Mouse (Mus musculus): ENCODE results near the gene Zcchc12. TPM values are rescaled to one million over a fixed set of nuclear protein-coding genes. Genes with fewer than 3 reads are reported as not detected.

The Zcchc12 gene
- 3.7 and 5.1 TPM in 2 replicates for polyA plus RNA-seq (2016; fragmentation: Nextera tagmentation; extraction: Ambion mirVana)

DNA sequence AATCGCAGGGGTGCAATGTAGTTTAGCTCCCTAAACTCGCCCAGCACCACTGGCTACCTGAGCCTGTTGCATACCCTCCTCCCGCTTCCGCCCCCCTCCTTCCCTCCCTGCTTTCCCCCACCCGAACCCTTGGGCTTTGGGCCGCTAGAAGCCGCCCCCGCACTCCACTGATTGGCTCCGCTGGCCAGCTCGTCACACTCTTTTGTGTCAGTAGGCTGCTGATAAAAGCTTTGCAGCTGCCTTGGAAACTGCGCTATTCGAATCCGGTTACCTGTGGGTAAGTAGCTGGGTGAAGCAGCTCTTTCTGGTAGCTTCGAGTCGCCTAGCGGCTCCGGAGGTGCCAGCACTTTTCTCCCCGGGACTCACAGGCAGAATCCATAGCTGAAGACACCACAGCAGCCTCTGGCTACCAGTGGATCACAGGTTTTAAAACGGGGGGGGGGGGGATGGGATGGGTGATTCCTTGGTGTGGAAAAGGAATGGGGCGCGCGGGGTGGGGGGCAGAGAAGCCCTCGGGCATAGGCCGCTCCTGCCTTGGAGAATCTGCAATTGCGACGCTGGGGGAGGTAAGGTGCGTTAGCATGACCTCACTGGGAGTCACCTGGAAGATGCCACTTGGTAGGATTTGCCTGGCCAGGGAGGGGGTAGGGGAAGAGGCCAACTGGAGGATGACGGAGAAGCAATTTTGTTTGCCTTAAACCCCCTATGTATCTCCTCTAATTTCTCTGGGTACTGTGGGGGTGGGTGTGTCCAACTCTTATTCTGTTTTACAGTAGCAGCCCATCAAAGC lies at the start of gene Zcchc12:
Gene Zcchc12 (plus strand): TSS at position 169 of the 790 bp plus-strand sequence.
- Histone ChIP-seq H3K27me3 (ENCODE audit: insufficient read depth, poor library complexity, severe bottlenecking) (peaks cover 4% of the 10 kb centered on the region; the same call in 1 of the 2 replicates), H3K27ac (no peak within 1 kb of the TSS), H3K4me3 (peak within 1 kb of the TSS; percentile 42), H3K4me1 (no peaks in the 10 kb centered on the region), H3K36me3 (no peaks in the 10 kb centered on the region), H3K9me3 (no peaks in the 10 kb centered on the region)
- DNase-seq (ENCODE audit: low spot score): no peak
- WGBS: 19% methylated on average over 28 of the region's 28 CpGs

DNA sequence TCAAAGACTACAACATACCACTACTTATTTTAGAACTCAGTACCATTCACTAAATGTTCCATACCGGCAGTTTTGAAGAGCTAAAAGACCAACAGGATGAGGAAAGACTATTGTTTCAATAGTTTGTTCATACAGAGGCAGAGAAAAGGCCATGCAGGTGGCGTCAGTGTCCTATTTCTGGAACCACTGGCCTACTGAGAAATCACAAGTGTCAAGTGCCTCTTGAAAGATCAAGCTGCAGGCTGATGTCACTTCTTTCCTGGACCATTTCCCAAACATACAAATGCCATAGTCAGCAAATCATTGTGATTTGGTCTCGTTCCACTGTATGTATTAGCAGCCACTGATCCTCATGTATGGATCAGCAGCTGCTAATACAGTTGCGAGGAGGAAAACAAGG lies 49.0 kb upstream of the Zcchc12 start:
- Histone ChIP-seq H3K27ac (no peak overlapping the region), H3K9me3 (no peaks in the 10 kb centered on the region), H3K36me3 (no peaks in the 10 kb centered on the region), H3K27me3 (ENCODE audit: insufficient read depth, poor library complexity, severe bottlenecking) (no peaks in the 10 kb centered on the region), H3K4me3 (no peak overlapping the region), H3K4me1 (no peaks in the 10 kb centered on the region)
- 42% methylated on average over 4 of the region's 4 CpGs for WGBS
- peak; percentile 74 for DNase-seq (ENCODE audit: low spot score)

GRCm38 (mm10) chrX:36150100-36150499 lies 45.6 kb upstream of the Zcchc12 start:
- no peak for DNase-seq (ENCODE audit: low spot score)
- Histone ChIP-seq H3K9me3 (no peaks in the 10 kb centered on the region), H3K27ac (no peak overlapping the region), H3K4me3 (no peak overlapping the region), H3K4me1 (no peaks in the 10 kb centered on the region), H3K27me3 (ENCODE audit: insufficient read depth, poor library complexity, severe bottlenecking) (no peaks in the 10 kb centered on the region), H3K36me3 (no peaks in the 10 kb centered on the region)

DNA sequence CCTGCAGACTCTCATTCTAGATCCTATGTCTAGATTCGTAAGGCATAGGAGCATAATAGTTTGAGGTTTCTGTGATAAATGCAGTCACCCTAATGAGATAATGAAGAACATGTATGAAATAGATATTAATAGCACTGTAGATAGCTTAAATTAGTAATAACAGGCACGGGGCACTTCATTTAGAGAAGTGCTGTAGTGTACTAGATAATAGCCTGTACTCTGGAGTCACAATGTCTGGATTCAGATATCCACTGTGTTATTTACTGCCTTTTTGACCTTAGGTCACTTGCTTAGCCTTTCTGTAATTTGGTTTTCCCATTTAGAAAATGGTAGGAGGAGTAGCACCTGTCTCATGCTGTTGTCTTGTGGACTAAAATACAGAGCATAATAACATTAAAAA lies 39.0 kb upstream of the Zcchc12 start:
- no peaks in the 10 kb centered on the region for H3K4me1 ChIP-seq
- H3K9me3 ChIP-seq: no peaks in the 10 kb centered on the region
- H3K27ac ChIP-seq: no peak overlapping the region
- no peaks in the 10 kb centered on the region for H3K27me3 ChIP-seq (ENCODE audit: insufficient read depth, poor library complexity, severe bottlenecking)
- H3K36me3 ChIP-seq: no peaks in the 10 kb centered on the region
- no peak overlapping the region for H3K4me3 ChIP-seq
- DNase-seq (ENCODE audit: low spot score): no peak
- 55% methylated on average over 2 of the region's 2 CpGs for WGBS

GRCm38 (mm10) chrX:36161567-36161966 lies 34.1 kb upstream of the Zcchc12 start:
- H3K27me3 ChIP-seq (ENCODE audit: insufficient read depth, poor library complexity, severe bottlenecking): no peaks in the 10 kb centered on the region
- no peak for DNase-seq (ENCODE audit: low spot score)
- no peak overlapping the region for H3K4me3 ChIP-seq
- no peaks in the 10 kb centered on the region for H3K36me3 ChIP-seq
- H3K27ac ChIP-seq: no peak overlapping the region
- no peaks in the 10 kb centered on the region for H3K4me1 ChIP-seq
- WGBS: 23% methylated on average over 4 of the region's 4 CpGs
- no peaks in the 10 kb centered on the region for H3K9me3 ChIP-seq

DNA sequence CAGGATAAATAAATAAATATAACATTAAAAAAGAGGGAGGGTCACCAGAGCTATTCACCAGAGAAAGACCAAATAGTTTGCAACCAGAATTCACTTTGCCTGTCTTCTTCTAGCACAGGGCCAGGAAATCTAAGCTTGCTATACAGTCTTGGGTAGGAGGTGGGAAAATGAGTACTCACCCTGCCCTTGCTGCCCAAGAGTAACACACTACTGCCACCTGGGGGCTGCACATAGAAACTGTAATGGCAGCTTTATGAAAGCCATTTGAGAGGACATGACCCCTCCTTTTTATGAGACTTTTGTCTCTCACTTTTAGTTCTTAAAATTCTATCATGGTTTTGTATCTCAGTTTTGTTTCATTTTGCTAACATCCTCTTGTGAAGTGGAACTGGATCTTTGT lies 12.1 kb upstream of the Zcchc12 start:
- Histone ChIP-seq H3K9me3 (no peaks in the 10 kb centered on the region), H3K36me3 (no peaks in the 10 kb centered on the region), H3K27ac (no peak overlapping the region), H3K27me3 (ENCODE audit: insufficient read depth, poor library complexity, severe bottlenecking) (no peaks in the 10 kb centered on the region), H3K4me3 (no peak overlapping the region), H3K4me1 (no peaks in the 10 kb centered on the region)
- no peak for DNase-seq (ENCODE audit: low spot score)

GRCm38 (mm10) chrX:36186036-36186435 lies 9.7 kb upstream of the Zcchc12 start:
- Histone ChIP-seq H3K4me1 (no peaks in the 10 kb centered on the region), H3K36me3 (no peaks in the 10 kb centered on the region), H3K9me3 (no peaks in the 10 kb centered on the region), H3K27ac (no peak overlapping the region), H3K4me3 (no peak overlapping the region), H3K27me3 (ENCODE audit: insufficient read depth, poor library complexity, severe bottlenecking) (no peaks in the 10 kb centered on the region)
- WGBS: 58% methylated on average over 5 of the region's 5 CpGs
- DNase-seq (ENCODE audit: low spot score): no peak

DNA sequence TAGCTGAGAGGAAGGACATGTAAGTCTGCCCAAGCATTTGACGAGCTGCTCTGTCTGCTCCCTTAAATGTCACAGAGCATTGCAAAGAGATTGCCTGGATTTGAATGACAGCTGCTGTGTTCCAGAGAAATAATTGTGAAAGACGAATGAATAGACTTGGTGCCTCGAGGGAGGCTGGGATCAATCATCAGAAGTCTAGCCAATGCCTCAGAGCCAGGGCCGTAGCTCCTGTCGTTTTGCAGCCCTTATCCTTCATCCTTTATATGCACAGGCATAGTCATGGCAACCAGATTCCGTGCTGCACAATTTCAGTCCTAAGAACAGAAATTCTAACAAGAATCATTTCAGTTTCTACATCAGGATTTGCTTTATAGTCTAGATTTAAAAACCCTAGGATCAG lies 9.3 kb upstream of the Zcchc12 start:
- H3K4me1 ChIP-seq: no peaks in the 10 kb centered on the region
- no peaks in the 10 kb centered on the region for H3K9me3 ChIP-seq
- no peak overlapping the region for H3K27ac ChIP-seq
- 53% methylated on average over 6 of the region's 6 CpGs for WGBS
- no peak for DNase-seq (ENCODE audit: low spot score)
- no peaks in the 10 kb centered on the region for H3K27me3 ChIP-seq (ENCODE audit: insufficient read depth, poor library complexity, severe bottlenecking)
- no peaks in the 10 kb centered on the region for H3K36me3 ChIP-seq
- no peak overlapping the region for H3K4me3 ChIP-seq

GRCm38 (mm10) chrX:36193951-36194350 lies 1.8 kb upstream of the Zcchc12 start:
- 34% methylated on average over 6 of the region's 6 CpGs for WGBS
- no peak for DNase-seq (ENCODE audit: low spot score)

GRCm38 (mm10) chrX:36209554-36209953 lies 13.8 kb downstream of the Zcchc12 start:
- H3K27ac ChIP-seq: no peak overlapping the region
- 65% methylated on average over 2 of the region's 2 CpGs for WGBS
- H3K27me3 ChIP-seq (ENCODE audit: insufficient read depth, poor library complexity, severe bottlenecking): no peaks in the 10 kb centered on the region
- H3K36me3 ChIP-seq: no peaks in the 10 kb centered on the region
- H3K9me3 ChIP-seq: no peaks in the 10 kb centered on the region
- no peak overlapping the region for H3K4me3 ChIP-seq
- no peak for DNase-seq (ENCODE audit: low spot score)
- no peaks in the 10 kb centered on the region for H3K4me1 ChIP-seq

More at GRCm38 (mm10) chrX:36193951-36194350, 1.8 kb upstream of the Zcchc12 start:
- no peaks in the 10 kb centered on the region for H3K4me1 ChIP-seq
- no peaks in the 10 kb centered on the region for H3K36me3 ChIP-seq
- H3K9me3 ChIP-seq: no peaks in the 10 kb centered on the region
- H3K27ac ChIP-seq: no peak overlapping the region
- peaks cover 4% of the 10 kb centered on the region; the same call in 1 of the 2 replicates for H3K27me3 ChIP-seq (ENCODE audit: insufficient read depth, poor library complexity, severe bottlenecking)
- no peak overlapping the region for H3K4me3 ChIP-seq

DNA sequence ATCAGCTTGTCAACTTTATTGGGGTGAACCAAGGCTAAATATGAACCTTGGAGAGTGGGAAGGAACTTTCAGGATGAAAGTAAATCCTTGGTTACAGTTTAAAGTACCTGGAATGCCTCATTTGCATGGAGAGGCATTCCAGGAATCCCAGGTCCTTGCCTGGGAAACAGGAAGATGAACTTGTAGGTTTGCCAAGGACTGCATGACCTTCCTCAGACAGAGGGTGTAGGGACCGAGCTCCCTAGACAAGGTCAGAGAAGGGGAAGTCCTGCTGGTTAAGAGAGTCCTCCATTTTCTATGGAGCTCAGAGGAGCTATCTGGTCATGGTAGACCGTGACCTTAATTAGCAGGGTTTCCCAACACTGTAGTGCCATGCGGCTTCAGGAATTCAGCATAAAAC lies 15.5 kb downstream of the Zcchc12 start:
- Histone ChIP-seq H3K4me3 (no peak overlapping the region), H3K27ac (no peak overlapping the region), H3K4me1 (no peaks in the 10 kb centered on the region), H3K9me3 (no peaks in the 10 kb centered on the region), H3K27me3 (ENCODE audit: insufficient read depth, poor library complexity, severe bottlenecking) (no peaks in the 10 kb centered on the region), H3K36me3 (no peaks in the 10 kb centered on the region)
- whole genome bisulfite sequencing: 78% methylated on average over 3 of the region's 3 CpGs
- DNase-seq (ENCODE audit: low spot score): no peak

GRCm38 (mm10) chrX:36221366-36221765 lies 25.7 kb downstream of the Zcchc12 start:
- H3K4me3 ChIP-seq: no peak overlapping the region
- no peaks in the 10 kb centered on the region for H3K4me1 ChIP-seq
- 42% methylated on average over 2 of the region's 2 CpGs for WGBS
- no peaks in the 10 kb centered on the region for H3K36me3 ChIP-seq
- no peak overlapping the region for H3K27ac ChIP-seq
- no peaks in the 10 kb centered on the region for H3K27me3 ChIP-seq (ENCODE audit: insufficient read depth, poor library complexity, severe bottlenecking)
- H3K9me3 ChIP-seq: no peaks in the 10 kb centered on the region
- no peak for DNase-seq (ENCODE audit: low spot score)

DNA sequence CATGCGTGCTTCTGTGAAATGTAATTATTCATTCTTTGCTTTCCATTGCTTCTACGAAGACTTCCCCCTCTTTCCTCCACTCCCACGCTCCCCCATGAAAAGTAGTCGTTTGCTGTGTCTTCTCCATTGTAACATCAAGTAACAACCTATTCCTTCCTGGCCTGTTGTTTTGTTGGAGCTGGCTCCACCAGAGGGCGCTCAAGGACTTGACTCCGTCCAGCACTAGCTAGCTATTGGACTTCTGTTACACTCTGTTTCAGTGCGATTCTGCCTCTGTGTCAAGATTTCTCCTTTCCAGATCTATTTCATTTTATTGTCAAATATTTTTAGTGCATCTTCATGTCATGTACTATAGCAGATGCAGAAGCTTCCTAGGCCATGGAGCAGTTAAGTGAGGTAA lies 30.1 kb downstream of the Zcchc12 start:
- DNase-seq (ENCODE audit: low spot score): peak; percentile 77
- H3K4me3 ChIP-seq: no peak overlapping the region
- H3K9me3 ChIP-seq: no peaks in the 10 kb centered on the region
- H3K4me1 ChIP-seq: no peaks in the 10 kb centered on the region
- H3K27ac ChIP-seq: no peak overlapping the region
- 18% methylated on average over 7 of the region's 7 CpGs for WGBS
- H3K36me3 ChIP-seq: no peaks in the 10 kb centered on the region
- no peaks in the 10 kb centered on the region for H3K27me3 ChIP-seq (ENCODE audit: insufficient read depth, poor library complexity, severe bottlenecking)

DNA sequence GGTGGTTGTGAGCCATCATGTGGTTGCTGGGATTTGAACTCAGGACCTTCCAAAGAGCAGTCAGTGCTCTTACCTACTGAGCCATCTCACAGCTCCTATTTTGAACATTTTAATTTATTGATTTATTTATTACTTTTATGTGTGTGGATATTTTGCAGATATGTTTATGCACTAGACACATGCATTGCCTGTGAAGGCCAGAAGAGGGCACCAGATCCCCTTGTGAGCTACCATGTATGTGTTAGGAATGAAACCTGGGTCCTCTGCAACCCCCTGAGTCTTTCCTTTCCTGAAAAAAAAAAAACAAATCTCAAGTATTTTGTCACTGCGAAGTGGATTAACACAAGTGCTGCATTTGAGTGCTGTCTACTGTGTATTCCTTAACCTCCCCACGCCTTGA lies 30.9 kb downstream of the Zcchc12 start:
- Histone ChIP-seq H3K36me3 (no peaks in the 10 kb centered on the region), H3K4me3 (no peak overlapping the region), H3K9me3 (no peaks in the 10 kb centered on the region), H3K4me1 (no peaks in the 10 kb centered on the region), H3K27me3 (ENCODE audit: insufficient read depth, poor library complexity, severe bottlenecking) (no peaks in the 10 kb centered on the region), H3K27ac (no peak overlapping the region)
- whole genome bisulfite sequencing: 36% methylated on average over 2 of the region's 2 CpGs
- DNase-seq (ENCODE audit: low spot score): no peak
